Mouse (Mus musculus) midbrain, embryonic 11.5 days (tissue): Measurements from ENCODE around the gene Tnrc6c. TPM values are rescaled to one million over a fixed set of nuclear protein-coding genes. Genes with fewer than 3 reads are reported as not detected.

Experiments
- ATAC-seq: fragments of 200-750 bp; cut with Nextera tagmentation; 2 replicates; pipeline ENCODE4 v1.8.0; 2017; ENCODE audit warnings: moderate TSS enrichment, moderate library complexity; ENCODE audit not compliant: low FRiP score
- DNase-seq: peaks from one replicate; pipeline ENCODE4 v3.0.0; 2015; ENCODE audit warnings: low spot score; ENCODE audit errors: missing footprints
- H3K27ac ChIP-seq: fragments of 300-500 bp; sonication (generic); 2 replicates; pipeline ENCODE4 v1.5.1; 2014; ENCODE audit warnings: low read depth, low read length
- H3K27me3 ChIP-seq: fragments of 300-500 bp; sonication (generic); 2 replicates; pipeline ENCODE4 v1.6.1; 2014; ENCODE audit warnings: mild to moderate bottlenecking, low read length, moderate library complexity, mixed read lengths; ENCODE audit not compliant: control insufficient read depth, insufficient read depth
- H3K36me3 ChIP-seq: fragments of 300-500 bp; sonication (generic); 2 replicates; pipeline ENCODE4 v1.6.1; 2014; ENCODE audit warnings: mild to moderate bottlenecking, low read length, moderate library complexity, mixed read lengths; ENCODE audit not compliant: control insufficient read depth, insufficient read depth
- H3K4me1 ChIP-seq: fragments of 300-500 bp; sonication (generic); 2 replicates; pipeline ENCODE4 v1.6.1; 2014; ENCODE audit warnings: low read length; ENCODE audit not compliant: control insufficient read depth, insufficient read depth
- H3K4me2 ChIP-seq: fragments of 300-500 bp; sonication (generic); 2 replicates; pipeline ENCODE4 v1.6.1; 2014; ENCODE audit warnings: mild to moderate bottlenecking, moderate library complexity
- H3K4me3 ChIP-seq: fragments of 300-500 bp; sonication (generic); 2 replicates; pipeline ENCODE4 v1.5.1; 2014; ENCODE audit warnings: low read depth, low read length
- H3K9ac ChIP-seq: fragments of 300-500 bp; sonication (generic); 2 replicates; pipeline ENCODE4 v1.6.1; 2014; ENCODE audit warnings: low read length
- H3K9me3 ChIP-seq: fragments of 300-500 bp; sonication (generic); 2 replicates; pipeline ENCODE4 v1.6.1; 2016; ENCODE audit warnings: low read length; ENCODE audit not compliant: control insufficient read depth
- WGBS: fragments of 180-500 bp; shearing (Covaris S2); extraction: QIAGEN DNeasy Blood & Tissue Kit; methylation state at CpG from one replicate; pipeline ENCODE4 v1.1.7; 2014; 5-methylcytosine and 5-hydroxymethylcytosine counted together
- polyA plus RNA-seq: library from polyadenylated mRNA; unstranded; fragments of >200 nt; fragmentation: Nextera tagmentation; extraction: Ambion mirVana; gene quantifications from 2 replicates; pipeline ENCODE4 v1.2.1, GENCODE M21; 2014

The Tnrc6c gene
- polyA plus RNA-seq, 1 experiment from 2014 or later = 15.1 TPM

DNA sequence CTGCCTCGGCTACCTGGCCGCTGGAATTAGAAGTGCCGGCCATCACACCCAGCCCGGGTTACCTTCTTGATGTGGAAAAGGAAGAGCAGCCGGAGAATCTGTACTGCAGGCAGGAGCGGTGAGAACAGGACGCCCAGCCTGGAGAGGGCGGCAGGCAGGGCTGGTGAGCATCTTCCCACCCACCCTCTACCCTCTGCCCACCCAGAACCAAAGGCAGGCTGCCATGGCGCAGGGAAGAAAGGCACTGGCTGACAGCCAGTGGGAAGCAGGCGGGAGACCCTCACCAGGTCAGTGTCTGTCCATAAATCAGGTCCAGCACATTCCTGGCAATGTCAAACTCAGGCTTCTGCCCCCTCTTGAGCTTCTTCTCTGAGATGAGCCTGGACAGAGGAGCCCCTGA, 116.3 kb downstream of the Tnrc6c start:
- Histone ChIP-seq H3K4me2 (no peak overlapping the region), H3K4me1 (no peaks in the 10 kb centered on the region), H3K4me3 (no peak overlapping the region), H3K9ac (no peak overlapping the region), H3K27ac (no peak overlapping the region), H3K9me3 (no peaks in the 10 kb centered on the region), H3K36me3 (peaks cover 2% of the 10 kb centered on the region; the same call in 1 of the 2 replicates), H3K27me3 (no peaks in the 10 kb centered on the region)
- ATAC-seq = no peak
- DNase-seq = no peak
- WGBS = 87% methylated on average over 10 of the region's 10 CpGs

DNA sequence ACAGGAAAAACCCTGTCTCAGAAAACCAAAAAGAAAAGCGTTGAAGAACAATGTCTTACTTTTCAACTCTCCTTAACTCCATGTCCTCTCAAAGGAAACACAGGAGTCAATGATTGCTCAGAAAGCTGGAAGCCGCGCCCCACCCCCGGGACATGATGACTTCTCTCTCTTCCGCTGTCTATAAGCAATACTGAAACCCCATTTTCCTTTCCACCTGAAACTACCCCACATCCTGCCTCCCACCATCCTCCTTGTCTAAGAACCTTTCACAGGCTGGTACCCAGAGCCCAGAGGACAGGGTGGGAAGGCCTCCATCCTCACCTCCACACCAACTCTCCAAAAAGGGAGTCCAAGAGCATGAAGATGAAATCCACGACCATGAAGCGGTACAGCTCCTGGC, 118.3 kb downstream of the Tnrc6c start:
- WGBS = 93% methylated on average over 7 of the region's 7 CpGs

DNA sequence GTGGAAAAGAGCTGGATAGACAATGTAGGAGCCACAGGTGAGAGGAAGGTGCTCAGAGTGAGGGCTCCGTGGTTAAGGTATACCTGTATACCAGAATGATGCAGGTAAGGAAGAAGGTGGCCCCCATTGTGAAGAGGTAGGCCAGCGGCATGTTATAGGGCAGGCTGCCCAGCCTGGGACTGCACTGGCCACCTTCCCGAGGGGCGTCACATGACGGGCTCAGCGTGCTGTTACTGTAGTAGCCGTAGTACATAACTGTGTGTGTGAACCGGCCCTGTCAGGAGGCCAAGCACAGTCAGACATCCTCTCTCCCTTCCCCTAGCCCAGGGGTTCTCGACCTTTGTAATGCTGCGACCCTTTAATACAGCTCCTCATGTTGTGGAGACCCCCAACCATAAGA, 120.8 kb downstream of the Tnrc6c start:
- peaks cover under 1% of the 10 kb centered on the region; the same call in 1 of the 2 replicates for H3K27me3 ChIP-seq
- no peaks in the 10 kb centered on the region for H3K9me3 ChIP-seq
- no peak overlapping the region for H3K4me3 ChIP-seq
- DNase-seq = no peak
- no peak overlapping the region for H3K4me2 ChIP-seq
- ATAC-seq = no peak
- WGBS = 92% methylated on average over 10 of the region's 10 CpGs
- no peak overlapping the region for H3K27ac ChIP-seq
- peaks cover 8% of the 10 kb centered on the region for H3K4me1 ChIP-seq
- H3K9ac ChIP-seq = no peak overlapping the region
- H3K36me3 ChIP-seq = peaks cover 2% of the 10 kb centered on the region; the same call in 1 of the 2 replicates

More for the DNA sequence above, 118.3 kb downstream of the Tnrc6c start:
- Histone ChIP-seq H3K4me1 (no peaks in the 10 kb centered on the region), H3K9ac (no peak overlapping the region), H3K4me3 (no peak overlapping the region), H3K4me2 (no peak overlapping the region), H3K27me3 (no peaks in the 10 kb centered on the region), H3K9me3 (no peaks in the 10 kb centered on the region), H3K36me3 (peaks cover 2% of the 10 kb centered on the region; the same call in 1 of the 2 replicates), H3K27ac (no peak overlapping the region)
- ATAC-seq = no peak
- no peak for DNase-seq

DNA sequence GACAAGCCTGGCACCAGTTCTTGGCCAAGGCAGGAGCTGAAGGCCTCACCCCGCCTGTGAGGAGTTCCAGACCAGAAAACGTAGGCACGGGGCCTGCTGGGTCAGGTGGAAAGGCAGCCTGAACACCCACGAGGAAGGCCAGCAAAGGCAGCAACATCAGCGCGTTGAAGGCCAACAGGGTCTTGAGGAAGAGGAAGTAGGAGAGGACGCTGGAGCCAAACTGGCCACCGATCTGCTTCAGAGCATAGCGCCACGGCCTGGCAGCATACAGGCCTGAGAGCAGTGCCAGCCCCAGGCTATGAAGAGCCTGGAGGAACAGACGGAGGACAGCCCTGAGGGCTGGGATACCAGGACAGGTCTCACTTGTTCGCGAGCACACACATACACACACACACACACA, 121.5 kb downstream of the Tnrc6c start:
- Histone ChIP-seq H3K27ac (no peak overlapping the region), H3K9me3 (no peaks in the 10 kb centered on the region), H3K4me2 (no peak overlapping the region), H3K27me3 (peaks cover 7% of the 10 kb centered on the region), H3K4me3 (no peak overlapping the region), H3K4me1 (peaks cover 15% of the 10 kb centered on the region), H3K9ac (no peak overlapping the region), H3K36me3 (peaks cover 2% of the 10 kb centered on the region; the same call in 1 of the 2 replicates)
- 89% methylated on average over 13 of the region's 13 CpGs for WGBS
- DNase-seq = no peak
- no peak for ATAC-seq

DNA sequence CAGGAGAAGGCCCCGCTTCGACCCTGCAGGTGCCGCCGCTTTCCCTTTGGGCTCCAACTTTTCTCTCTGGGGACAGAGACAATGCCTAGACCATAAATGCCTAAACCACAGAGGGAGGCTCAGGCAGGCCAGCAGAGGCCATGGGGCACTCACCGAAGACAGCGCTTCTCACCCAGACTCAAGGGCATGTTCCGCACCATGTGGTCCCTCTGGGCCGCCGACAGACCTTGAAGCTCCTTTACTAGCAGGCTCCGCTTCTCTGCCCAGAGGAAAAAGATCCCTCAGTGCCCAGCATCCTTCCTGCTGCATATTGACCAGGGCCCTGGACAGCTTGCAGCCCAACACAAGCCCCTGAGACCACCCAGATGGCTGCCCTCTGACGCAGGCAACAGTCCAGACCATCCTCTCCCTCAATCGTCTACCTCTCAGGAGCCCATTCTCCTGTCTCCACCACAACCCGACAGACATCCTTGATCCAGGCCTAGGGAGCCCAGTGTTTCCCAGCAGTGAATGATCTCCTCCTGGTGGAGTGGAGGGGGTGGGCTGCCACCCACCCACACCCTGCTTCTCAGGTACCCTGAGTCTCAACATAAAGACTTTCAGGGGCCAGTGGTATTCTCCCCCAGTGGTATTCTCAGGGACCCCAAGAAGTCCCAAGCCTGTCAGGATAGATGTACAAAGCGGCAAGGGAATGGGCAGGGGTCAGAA, 122.2 kb downstream of the Tnrc6c start:
- 91% methylated on average over 14 of the region's 14 CpGs for WGBS

DNA sequence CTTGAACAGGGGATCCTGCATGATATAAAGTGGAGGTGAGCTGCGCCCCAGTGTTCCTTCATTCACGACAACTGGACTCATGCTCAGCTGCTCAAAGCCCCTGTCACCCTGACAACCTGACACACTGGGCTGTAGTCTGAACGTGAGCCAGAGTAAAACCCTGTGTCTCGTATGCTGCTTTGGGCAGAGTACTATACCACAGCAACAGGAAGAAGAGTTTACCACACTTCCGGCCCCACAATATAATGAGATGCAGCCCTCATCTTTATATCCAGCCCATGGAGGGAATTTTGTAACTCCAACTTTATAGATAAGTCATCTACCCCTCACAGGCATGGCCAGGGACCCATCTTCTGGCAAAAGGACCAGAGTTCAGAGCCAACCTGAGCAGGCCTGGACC, 123.0 kb downstream of the Tnrc6c start:
- no peak overlapping the region for H3K4me3 ChIP-seq
- ATAC-seq (no peak), DNase-seq (no peak)
- H3K27me3 ChIP-seq = peaks cover 23% of the 10 kb centered on the region
- no peak overlapping the region for H3K27ac ChIP-seq
- WGBS = 95% methylated on average over 5 of the region's 5 CpGs
- no peaks in the 10 kb centered on the region for H3K9me3 ChIP-seq
- H3K4me1 ChIP-seq = peaks cover 17% of the 10 kb centered on the region
- H3K9ac ChIP-seq = no peak overlapping the region
- peaks cover 2% of the 10 kb centered on the region; the same call in 1 of the 2 replicates for H3K36me3 ChIP-seq
- H3K4me2 ChIP-seq = no peak overlapping the region

More for the DNA sequence above, 122.2 kb downstream of the Tnrc6c start:
- no peaks in the 10 kb centered on the region for H3K9me3 ChIP-seq
- no peak overlapping the region for H3K4me2 ChIP-seq
- DNase-seq = no peak
- H3K27ac ChIP-seq = no peak overlapping the region
- ATAC-seq = no peak
- H3K9ac ChIP-seq = no peak overlapping the region
- peaks cover 17% of the 10 kb centered on the region for H3K4me1 ChIP-seq
- peaks cover 2% of the 10 kb centered on the region; the same call in 1 of the 2 replicates for H3K36me3 ChIP-seq
- peaks cover 14% of the 10 kb centered on the region for H3K27me3 ChIP-seq
- H3K4me3 ChIP-seq = no peak overlapping the region

DNA sequence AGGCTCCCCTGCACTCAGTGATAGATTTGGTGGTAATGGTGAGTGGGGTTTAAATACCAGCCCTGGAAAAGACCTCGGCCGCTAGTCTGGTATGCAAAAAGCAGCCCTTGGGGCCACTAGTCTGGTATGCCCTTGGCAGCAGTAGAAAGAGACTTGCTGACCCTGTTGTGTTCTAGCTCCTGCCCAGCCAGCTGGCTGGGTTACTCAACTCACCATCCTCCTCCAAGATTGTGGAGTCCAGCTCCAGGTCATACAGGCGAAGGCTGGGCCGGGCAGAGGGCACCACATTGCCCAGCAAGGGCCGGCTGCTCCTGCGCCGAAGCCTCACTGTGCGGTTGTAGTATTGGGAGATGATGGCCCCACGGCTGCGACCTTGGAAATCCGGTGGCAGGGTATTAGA, 123.9 kb downstream of the Tnrc6c start:
- Histone ChIP-seq H3K27ac (no peak overlapping the region), H3K27me3 (peaks cover 32% of the 10 kb centered on the region), H3K36me3 (peaks cover under 1% of the 10 kb centered on the region; the same call in 1 of the 2 replicates), H3K4me1 (peaks cover 17% of the 10 kb centered on the region), H3K4me2 (no peak overlapping the region), H3K9me3 (no peaks in the 10 kb centered on the region), H3K9ac (no peak overlapping the region), H3K4me3 (no peak overlapping the region)
- DNase-seq = no peak
- WGBS = 92% methylated on average over 11 of the region's 11 CpGs
- ATAC-seq = no peak

DNA sequence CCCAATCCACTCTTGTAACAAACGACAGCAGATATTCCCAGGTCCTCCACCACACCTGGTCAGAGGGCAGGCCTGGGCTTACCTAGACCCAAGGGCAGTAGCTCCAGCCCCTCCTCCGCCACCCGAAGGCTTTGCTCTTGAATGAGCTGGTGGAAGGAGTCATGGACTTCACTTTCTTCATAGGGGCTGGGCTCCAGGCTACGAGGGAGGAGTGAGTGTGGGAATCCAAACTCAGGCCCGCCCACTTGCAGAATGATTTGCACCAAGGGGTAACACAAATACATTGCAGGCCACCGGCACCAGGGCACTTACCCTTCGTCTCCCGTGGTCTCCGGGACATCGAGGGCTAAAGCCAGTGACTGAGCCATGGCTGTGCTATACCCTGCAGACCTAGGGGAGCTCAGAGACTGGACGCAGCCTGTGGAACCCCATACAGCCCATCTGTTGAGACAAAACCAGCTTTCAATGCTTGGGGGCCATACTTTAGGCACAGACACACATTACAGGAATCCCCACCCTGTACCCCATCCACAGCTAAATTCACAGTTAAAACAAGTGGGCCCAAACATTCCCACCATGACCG, 124.9 kb downstream of the Tnrc6c start:
- peak overlapping the region; percentile 53 for H3K4me2 ChIP-seq
- H3K9ac ChIP-seq = peak overlapping the region; percentile 65
- peak overlapping the region; percentile 30; the same call in 1 of the 2 replicates for H3K4me3 ChIP-seq
- H3K27me3 ChIP-seq = peaks cover 41% of the 10 kb centered on the region
- 72% methylated on average over 12 of the region's 12 CpGs for WGBS
- DNase-seq = no peak
- peak overlapping the region; percentile 25; the same call in 1 of the 2 replicates for H3K27ac ChIP-seq
- H3K4me1 ChIP-seq = peaks cover 17% of the 10 kb centered on the region
- no peaks in the 10 kb centered on the region for H3K36me3 ChIP-seq
- no peak for ATAC-seq
- H3K9me3 ChIP-seq = no peaks in the 10 kb centered on the region
